Mouse (Mus musculus) bone marrow macrophage, adult 2 months (primary cell): Measurements from ENCODE around the gene Ift52.

Experiments used
- CTCF ChIP-seq: IDR thresholded peaks from 2 replicates; pipeline ENCODE4 v1.5.1; 2012; ENCODE audit warnings: low read depth, mild to moderate bottlenecking, low read length, moderate library complexity
- POLR2A ChIP-seq: IDR thresholded peaks from 2 replicates; pipeline ENCODE4 v1.6.1; 2012; ENCODE audit warnings: mild to moderate bottlenecking, low read depth, low read length, borderline replicate concordance

GRCm38 (mm10) chr2:163031289-163031688 is 14.1 kb downstream of the Ift52 start:
- TF ChIP-seq CTCF = no peak
- no peak for TF ChIP-seq POLR2A
